Mouse (Mus musculus): ENCODE results near the gene Prpf6. TPM values are rescaled to one million over a fixed set of nuclear protein-coding genes. Genes with fewer than 3 reads are reported as not detected.

The Prpf6 gene
- polyA plus RNA-seq (2016; fragmentation: Nextera tagmentation; extraction: Ambion mirVana): 75.6 and 76.9 TPM in 2 replicates

DNA sequence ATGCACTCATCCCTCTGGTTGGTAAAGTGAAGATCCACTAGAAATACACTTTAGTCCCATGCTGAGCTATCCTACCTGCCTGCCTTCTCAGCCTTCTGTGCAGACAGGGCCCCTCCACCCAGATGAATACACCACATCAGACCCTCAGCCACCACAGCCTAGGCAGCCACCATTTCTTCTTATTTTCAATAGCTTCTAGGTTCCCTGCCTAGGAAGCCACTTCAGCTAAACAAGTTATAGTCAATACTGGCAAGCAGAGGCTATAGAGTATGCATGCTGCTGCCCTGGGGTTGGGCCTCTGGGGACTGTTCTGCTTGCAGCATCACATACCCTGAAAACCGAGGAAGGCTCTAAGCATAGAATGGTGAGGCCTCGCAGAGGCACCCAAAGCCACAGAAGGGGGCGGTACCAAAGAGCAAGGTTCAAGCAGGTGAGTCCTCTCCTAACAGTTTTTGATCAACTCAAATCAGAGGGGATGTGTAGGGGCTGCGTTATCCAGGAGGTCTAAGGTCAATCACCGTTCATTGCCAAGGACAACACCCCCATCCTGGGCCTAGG is at the start of gene Prpf6:
TSS of gene Prpf6 (plus strand) at position 341 of the 558 bp plus-strand sequence.
- Histone ChIP-seq H3K4me2 (peak within 1 kb of the TSS; percentile 86), H3K9ac (peak within 1 kb of the TSS; percentile 96), H3K4me1 (peaks cover 19% of the 10 kb centered on the region), H3K27ac (peak within 1 kb of the TSS; percentile 81), H3K4me3 (replicated peaks) (peak within 1 kb of the TSS; percentile 88), H3K27me3 (no peaks in the 10 kb centered on the region), H3K36me3 (replicated peaks) (peaks cover 54% of the 10 kb centered on the region), H3K9me3 (no peaks in the 10 kb centered on the region)
- 8% methylated on average over 5 of the region's 5 CpGs for WGBS
- no peak for ATAC-seq (ENCODE audit: low FRiP score)

DNA sequence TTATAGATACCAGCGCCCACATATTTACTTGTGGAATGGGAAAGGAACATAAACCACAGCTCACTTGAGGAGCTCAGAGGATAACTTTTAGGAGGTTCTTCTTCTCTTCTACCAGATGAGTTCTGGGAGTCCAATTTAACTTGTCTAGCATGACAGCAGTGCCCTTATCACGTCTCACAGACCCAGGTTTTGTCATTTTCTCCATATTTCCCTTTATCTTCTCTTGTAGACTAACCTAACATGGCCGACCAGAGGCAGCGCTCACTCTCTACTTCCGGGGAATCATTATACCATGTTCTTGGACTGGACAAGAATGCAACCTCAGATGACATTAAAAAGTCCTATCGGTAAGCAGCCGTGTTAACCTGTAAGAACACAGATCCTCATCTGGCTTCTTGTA is 45.5 kb upstream of the Prpf6 start:
- peaks cover 52% of the 10 kb centered on the region for H3K36me3 ChIP-seq (replicated peaks)
- H3K27ac ChIP-seq: no peak overlapping the region
- no peaks in the 10 kb centered on the region for H3K9me3 ChIP-seq
- ATAC-seq (ENCODE audit: low FRiP score): no peak
- no peak overlapping the region for H3K4me3 ChIP-seq (replicated peaks)
- H3K27me3 ChIP-seq: no peaks in the 10 kb centered on the region
- H3K4me1 ChIP-seq: no peaks in the 10 kb centered on the region
- H3K4me2 ChIP-seq: no peak overlapping the region
- no peak overlapping the region for H3K9ac ChIP-seq
- 97% methylated on average over 7 of the region's 7 CpGs for WGBS

DNA sequence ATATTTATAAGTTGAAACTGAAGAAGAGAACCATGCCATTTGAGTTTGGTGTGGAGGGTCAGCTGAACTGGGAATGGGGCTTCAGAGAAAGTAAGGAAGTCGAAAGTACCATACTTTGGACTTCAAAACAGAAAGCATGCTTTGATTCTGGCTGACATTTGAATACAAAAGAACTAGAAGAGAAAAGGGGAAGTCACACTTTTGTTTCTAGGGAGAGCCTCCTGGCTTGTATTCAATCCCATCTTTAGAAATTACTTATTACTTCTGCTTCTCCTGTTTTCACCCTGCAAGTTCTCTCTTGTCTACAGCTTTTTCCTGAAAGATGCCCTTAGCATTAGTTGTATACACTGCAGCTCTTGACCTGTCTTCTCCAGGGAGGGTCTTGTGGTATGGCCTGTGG is 43.4 kb upstream of the Prpf6 start:
- Histone ChIP-seq H3K9me3 (no peaks in the 10 kb centered on the region), H3K4me3 (replicated peaks) (no peak overlapping the region), H3K36me3 (replicated peaks) (peaks cover 68% of the 10 kb centered on the region), H3K4me2 (no peak overlapping the region), H3K27ac (no peak overlapping the region), H3K4me1 (no peaks in the 10 kb centered on the region), H3K9ac (no peak overlapping the region), H3K27me3 (no peaks in the 10 kb centered on the region)
- 84% methylated on average over 1 of the region's 1 CpGs for WGBS
- no peak for ATAC-seq (ENCODE audit: low FRiP score)

DNA sequence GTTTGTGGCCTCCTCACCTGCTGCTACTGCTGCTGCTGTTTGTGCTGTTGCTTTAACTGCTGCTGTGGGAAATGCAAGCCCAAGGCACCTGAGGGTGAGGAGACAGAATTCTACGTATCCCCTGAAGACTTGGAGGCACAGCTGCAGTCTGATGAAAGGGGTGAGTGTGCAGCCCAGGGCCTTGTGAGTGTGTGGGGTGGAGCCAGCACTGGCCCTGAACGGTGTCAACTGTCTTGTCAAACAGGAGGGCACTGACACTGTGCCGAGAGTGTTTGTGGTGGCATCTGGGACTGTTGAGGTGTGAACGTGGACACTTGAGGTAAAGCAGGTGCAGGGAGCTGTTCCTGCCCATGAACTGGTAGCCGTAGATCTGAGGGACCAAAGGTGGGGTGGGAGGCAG is 43.0 kb upstream of the Prpf6 start:
- Histone ChIP-seq H3K9me3 (no peaks in the 10 kb centered on the region), H3K27me3 (no peaks in the 10 kb centered on the region), H3K4me2 (no peak overlapping the region), H3K4me3 (replicated peaks) (no peak overlapping the region), H3K4me1 (no peaks in the 10 kb centered on the region), H3K27ac (no peak overlapping the region), H3K9ac (no peak overlapping the region), H3K36me3 (replicated peaks) (peaks cover 68% of the 10 kb centered on the region)
- ATAC-seq (ENCODE audit: low FRiP score): no peak
- WGBS: 90% methylated on average over 5 of the region's 5 CpGs

DNA sequence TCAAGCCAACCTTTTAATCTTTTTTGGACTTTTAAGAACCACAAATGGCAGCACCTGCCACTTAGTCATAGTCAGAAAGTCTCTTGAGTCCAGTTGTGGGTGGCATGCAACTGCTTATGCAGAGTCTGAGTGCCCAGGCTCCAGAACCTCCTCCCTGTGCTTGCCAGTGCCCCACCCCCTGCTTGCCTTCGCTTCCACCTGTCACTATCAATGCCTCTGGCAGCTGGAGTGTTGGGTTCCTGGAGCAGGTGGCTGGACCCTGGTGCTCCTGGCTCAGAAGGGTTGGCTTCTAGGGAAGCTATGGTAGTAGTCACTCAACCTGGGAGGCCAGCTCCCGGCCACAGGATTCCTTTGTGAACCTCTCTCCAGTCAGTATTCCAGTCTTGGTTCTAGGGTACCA is 41.4 kb upstream of the Prpf6 start:
- Histone ChIP-seq H3K27me3 (no peaks in the 10 kb centered on the region), H3K27ac (no peak overlapping the region), H3K9me3 (no peaks in the 10 kb centered on the region), H3K9ac (no peak overlapping the region), H3K36me3 (replicated peaks) (peaks cover 74% of the 10 kb centered on the region), H3K4me3 (replicated peaks) (no peak overlapping the region), H3K4me1 (no peaks in the 10 kb centered on the region), H3K4me2 (no peak overlapping the region)
- 96% methylated on average over 2 of the region's 2 CpGs for WGBS
- no peak for ATAC-seq (ENCODE audit: low FRiP score)

DNA sequence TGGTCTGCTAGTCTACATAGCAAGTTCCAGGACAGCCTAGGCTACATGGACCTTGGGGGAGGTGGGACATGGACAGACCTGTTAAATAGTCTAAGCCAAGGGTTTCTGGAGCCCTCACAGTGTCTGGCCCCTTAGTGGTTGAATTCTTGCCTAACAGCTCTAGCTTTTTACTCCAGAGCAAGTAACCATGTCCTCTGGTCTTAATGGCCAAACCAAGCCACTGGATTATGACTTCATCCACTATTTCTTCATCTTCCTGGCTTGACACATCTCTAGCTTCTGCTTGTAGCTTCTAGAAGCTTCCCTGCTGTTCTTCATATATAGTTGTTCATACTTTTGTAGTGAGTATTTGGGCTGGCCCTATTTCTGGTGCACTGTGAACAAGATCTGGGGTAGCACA is 37.9 kb upstream of the Prpf6 start:
- Histone ChIP-seq H3K27ac (no peak overlapping the region), H3K4me3 (replicated peaks) (no peak overlapping the region), H3K9me3 (no peaks in the 10 kb centered on the region), H3K4me1 (no peaks in the 10 kb centered on the region), H3K9ac (no peak overlapping the region), H3K27me3 (no peaks in the 10 kb centered on the region), H3K4me2 (no peak overlapping the region), H3K36me3 (replicated peaks) (peaks cover 48% of the 10 kb centered on the region)
- no peak for ATAC-seq (ENCODE audit: low FRiP score)

DNA sequence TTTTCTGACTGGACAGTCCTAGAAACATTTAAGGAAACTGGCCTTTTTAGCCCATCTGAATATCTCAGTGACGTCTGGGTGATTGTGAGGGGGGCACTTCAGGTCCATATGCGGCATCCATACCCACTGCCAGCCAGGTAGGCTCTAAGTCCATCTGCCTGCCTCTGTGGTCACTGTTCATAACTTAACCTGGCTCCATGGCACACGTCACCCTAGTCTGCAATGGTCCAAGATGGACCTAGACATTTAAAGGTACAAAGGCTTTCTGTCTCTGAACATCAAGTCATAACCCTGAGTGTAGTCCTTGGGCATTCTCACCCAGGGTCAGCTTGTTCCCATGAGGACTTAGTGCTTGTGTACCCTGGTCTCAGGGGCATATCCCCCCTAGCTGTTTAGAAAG is 24.3 kb upstream of the Prpf6 start:
- Histone ChIP-seq H3K4me2 (no peak overlapping the region), H3K36me3 (replicated peaks) (no peaks in the 10 kb centered on the region), H3K4me3 (replicated peaks) (no peak overlapping the region), H3K27ac (no peak overlapping the region), H3K27me3 (no peaks in the 10 kb centered on the region), H3K9ac (no peak overlapping the region), H3K4me1 (no peaks in the 10 kb centered on the region), H3K9me3 (no peaks in the 10 kb centered on the region)
- no peak for ATAC-seq (ENCODE audit: low FRiP score)
- WGBS: 84% methylated on average over 3 of the region's 3 CpGs

DNA sequence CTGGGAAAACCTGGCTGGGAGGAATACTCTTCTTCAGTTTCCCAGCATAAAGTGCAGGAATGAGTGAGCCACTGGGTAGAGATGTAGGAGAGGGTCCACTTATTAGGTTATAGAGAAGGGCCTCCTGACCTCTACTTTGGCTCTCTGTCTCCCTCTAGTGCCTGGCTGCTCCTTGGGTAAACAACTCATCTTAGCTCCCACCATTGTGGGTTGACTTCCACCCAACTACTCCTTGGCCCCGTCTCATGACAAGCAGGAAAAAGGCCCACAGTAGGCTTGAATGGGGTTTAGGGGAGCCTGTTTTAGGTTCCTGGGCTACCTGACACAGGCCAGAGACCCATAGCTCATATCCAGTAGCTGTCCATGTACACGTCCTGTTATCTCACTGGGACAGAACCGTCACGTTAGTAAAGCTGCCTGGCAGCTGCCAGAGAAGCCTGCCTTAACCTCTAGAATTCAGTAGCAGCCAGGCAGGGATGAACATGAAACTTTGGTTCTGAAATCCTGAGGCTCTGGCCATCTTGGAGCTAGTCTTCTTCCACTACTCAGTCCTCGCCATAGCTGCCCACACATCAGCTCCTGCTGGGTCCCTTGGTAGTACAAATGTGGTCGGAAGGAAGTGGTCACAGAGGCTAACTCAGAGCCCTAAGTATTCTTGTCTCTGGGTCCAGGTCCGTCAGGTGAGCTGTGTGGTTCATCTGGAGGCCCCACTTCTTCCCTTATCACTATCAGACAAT is 23.2 kb upstream of the Prpf6 start:
- 82% methylated on average over 7 of the region's 7 CpGs for WGBS
- no peak overlapping the region for H3K4me3 ChIP-seq (replicated peaks)
- H3K36me3 ChIP-seq (replicated peaks): no peaks in the 10 kb centered on the region; the same call in 1 of the 2 replicates
- no peak for ATAC-seq (ENCODE audit: low FRiP score)
- no peaks in the 10 kb centered on the region for H3K27me3 ChIP-seq
- H3K9ac ChIP-seq: no peak overlapping the region
- H3K4me2 ChIP-seq: no peak overlapping the region
- no peaks in the 10 kb centered on the region for H3K9me3 ChIP-seq
- no peak overlapping the region for H3K27ac ChIP-seq
- H3K4me1 ChIP-seq: no peaks in the 10 kb centered on the region

DNA sequence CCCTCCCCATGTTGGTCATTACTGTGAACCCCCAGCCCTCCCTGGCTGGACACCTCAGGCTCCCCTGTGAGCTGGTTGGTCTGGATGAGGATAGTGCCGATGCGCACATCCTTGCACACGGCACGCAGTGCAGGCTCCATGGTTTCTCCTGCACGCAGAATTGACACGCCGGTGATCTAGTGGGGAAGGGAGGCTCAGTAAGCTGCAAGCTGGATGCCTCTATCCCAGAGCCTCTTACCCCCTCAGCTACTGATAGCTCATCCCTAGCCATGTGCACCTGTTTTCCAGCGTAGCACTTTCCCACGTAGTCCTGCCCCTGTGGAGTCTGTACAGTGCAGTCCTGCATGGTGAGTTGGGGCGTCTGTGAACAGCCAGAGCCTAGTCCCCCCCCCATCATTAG is 21.8 kb upstream of the Prpf6 start:
- no peaks in the 10 kb centered on the region for H3K27me3 ChIP-seq
- no peak overlapping the region for H3K9ac ChIP-seq
- no peaks in the 10 kb centered on the region for H3K9me3 ChIP-seq
- 95% methylated on average over 10 of the region's 10 CpGs for WGBS
- peaks cover 8% of the 10 kb centered on the region for H3K36me3 ChIP-seq (replicated peaks)
- no peaks in the 10 kb centered on the region for H3K4me1 ChIP-seq
- no peak overlapping the region for H3K4me3 ChIP-seq (replicated peaks)
- no peak overlapping the region for H3K4me2 ChIP-seq
- no peak for ATAC-seq (ENCODE audit: low FRiP score)
- no peak overlapping the region for H3K27ac ChIP-seq

DNA sequence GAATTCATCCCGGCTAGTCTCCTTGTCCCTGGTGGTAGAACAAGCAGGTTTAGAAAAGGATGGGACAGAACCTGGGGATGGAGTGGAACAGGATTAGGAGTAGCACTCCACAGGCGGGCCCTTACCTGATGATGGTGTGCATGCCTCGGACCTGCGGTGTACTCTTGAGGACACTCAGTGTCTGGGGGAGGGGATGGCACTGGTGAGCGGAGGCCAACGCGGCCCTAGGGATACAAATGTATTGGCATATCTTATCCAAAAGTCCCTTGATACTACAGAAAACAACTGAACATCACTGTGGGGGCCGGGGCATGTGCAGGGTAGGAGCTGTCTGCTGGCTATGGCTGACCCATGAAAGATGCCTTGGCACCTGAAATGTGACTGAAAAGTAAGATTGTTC is 21.3 kb upstream of the Prpf6 start:
- H3K27ac ChIP-seq: no peak overlapping the region
- WGBS: 90% methylated on average over 8 of the region's 8 CpGs
- no peaks in the 10 kb centered on the region for H3K27me3 ChIP-seq
- no peaks in the 10 kb centered on the region for H3K4me1 ChIP-seq
- ATAC-seq (ENCODE audit: low FRiP score): no peak
- H3K9ac ChIP-seq: no peak overlapping the region
- no peak overlapping the region for H3K4me2 ChIP-seq
- no peak overlapping the region for H3K4me3 ChIP-seq (replicated peaks)
- peaks cover 8% of the 10 kb centered on the region for H3K36me3 ChIP-seq (replicated peaks)
- no peaks in the 10 kb centered on the region for H3K9me3 ChIP-seq

DNA sequence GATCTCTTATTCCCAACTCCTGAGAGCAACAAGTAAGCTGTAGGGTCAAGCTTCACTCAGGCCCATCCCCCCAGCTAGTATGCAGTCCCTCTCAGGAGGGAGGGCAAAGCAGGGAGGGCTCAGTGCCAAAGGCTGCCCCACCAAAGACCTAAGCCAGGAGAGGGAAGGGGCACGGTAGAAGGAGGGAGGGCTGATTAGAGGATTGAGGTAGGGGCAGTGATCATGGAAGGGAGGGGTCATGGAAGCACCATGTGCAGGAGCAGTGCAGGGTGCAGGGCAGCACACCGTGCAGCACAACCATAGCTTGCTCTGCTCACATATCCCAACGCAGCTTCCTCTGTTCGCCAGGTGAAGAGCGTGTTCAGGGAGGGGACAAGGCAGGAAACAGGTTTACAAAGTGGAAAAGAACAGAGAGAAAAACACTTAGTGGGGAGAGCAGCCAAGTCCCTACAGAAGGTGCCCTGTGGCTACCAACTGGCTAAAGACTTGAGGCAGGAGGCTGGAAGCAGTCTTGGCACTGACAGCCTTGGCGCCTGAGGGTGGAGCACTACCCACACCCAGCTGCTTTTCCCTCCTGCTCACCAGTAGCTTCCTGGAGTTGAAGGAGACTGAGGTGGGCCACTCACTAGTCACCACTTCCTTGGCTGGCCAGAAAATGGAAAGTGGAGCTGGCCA is 20.6 kb upstream of the Prpf6 start:
- Histone ChIP-seq H3K9ac (no peak overlapping the region), H3K27ac (no peak overlapping the region), H3K4me1 (no peaks in the 10 kb centered on the region), H3K9me3 (no peaks in the 10 kb centered on the region), H3K4me2 (no peak overlapping the region), H3K36me3 (replicated peaks) (peaks cover 8% of the 10 kb centered on the region), H3K27me3 (no peaks in the 10 kb centered on the region), H3K4me3 (replicated peaks) (no peak overlapping the region)
- ATAC-seq (ENCODE audit: low FRiP score): no peak
- 79% methylated on average over 6 of the region's 6 CpGs for WGBS

DNA sequence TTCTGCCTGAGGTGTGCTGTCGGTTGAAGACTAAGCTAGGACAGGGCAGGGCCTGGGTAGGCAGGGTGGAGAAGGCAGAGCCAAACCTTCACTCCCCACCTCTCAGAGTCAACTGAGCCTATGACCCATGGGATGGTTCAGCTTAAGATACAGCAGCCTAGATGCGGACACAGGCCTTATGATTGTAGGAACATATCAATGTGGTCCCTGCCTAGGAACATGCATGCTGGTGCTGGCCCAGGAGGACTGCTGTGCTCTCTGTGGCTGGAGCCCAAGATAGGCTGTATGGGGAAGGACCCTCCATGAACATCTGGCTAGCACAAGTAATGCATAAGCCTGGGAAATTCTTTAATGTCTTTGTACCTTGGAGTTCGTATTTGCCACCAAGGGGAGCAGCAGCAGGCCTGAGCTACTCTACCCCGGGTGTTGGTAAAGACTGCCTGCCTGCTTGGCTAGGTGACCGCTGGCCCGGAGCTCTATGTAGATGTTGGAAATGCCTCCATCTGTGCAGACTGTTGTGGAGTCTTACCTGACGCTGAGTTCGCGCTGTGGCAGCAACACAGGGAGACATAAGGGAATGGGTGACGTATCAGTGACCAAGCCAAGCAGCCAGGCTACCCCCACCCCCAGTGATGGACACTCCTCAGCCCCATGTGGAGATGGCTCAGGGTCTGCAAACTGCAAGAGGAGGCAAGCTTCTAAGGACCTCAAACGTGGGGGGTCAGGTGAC is 19.6 kb upstream of the Prpf6 start:
- H3K27ac ChIP-seq: no peak overlapping the region
- no peak overlapping the region for H3K4me2 ChIP-seq
- H3K4me3 ChIP-seq (replicated peaks): no peak overlapping the region
- no peak overlapping the region for H3K9ac ChIP-seq
- 95% methylated on average over 11 of the region's 11 CpGs for WGBS
- no peaks in the 10 kb centered on the region for H3K4me1 ChIP-seq
- no peaks in the 10 kb centered on the region for H3K9me3 ChIP-seq
- peaks cover 8% of the 10 kb centered on the region for H3K36me3 ChIP-seq (replicated peaks)
- ATAC-seq (ENCODE audit: low FRiP score): no peak
- H3K27me3 ChIP-seq: no peaks in the 10 kb centered on the region

All from forebrain, embryonic 12.5 days (tissue).